Mouse (Mus musculus) E14TG2a.4 (cell line): ENCODE results near the gene Ggcx.

Experiments
- H3K27me3 ChIP-seq: 2 replicates; pipeline ENCODE4 v1.6.1; 2014; ENCODE audit warnings: low read length, control low read depth; ENCODE audit not compliant: insufficient read depth
- H3K36me3 ChIP-seq: 2 replicates; pipeline ENCODE4 v1.6.1; 2014; ENCODE audit warnings: low read length, control low read depth; ENCODE audit not compliant: insufficient read depth
- H3K4me1 ChIP-seq: replicated peaks from 2 replicates; pipeline ENCODE4 v1.6.1; 2014; ENCODE audit warnings: low read depth, low read length, control low read depth
- H3K4me3 ChIP-seq: replicated peaks from 2 replicates; pipeline ENCODE4 v1.5.1; 2014; ENCODE audit warnings: mild to moderate bottlenecking, low read length
- H3K9me3 ChIP-seq: 2 replicates; pipeline ENCODE4 v1.6.1; 2014; ENCODE audit warnings: low read length, control low read depth
- CTCF ChIP-seq: conservative IDR thresholded peaks from 2 replicates; pipeline ENCODE4 v1.5.1; 2014; ENCODE audit warnings: low read length
- NANOG ChIP-seq: IDR thresholded peaks from 2 replicates; pipeline ENCODE4 v1.6.1; 2014; ENCODE audit warnings: borderline replicate concordance, low read length, mixed read lengths
- POU5F1 ChIP-seq: IDR thresholded peaks from 2 replicates; pipeline ENCODE4 v1.6.1; 2014; ENCODE audit warnings: low read length, borderline replicate concordance

Ggcx gene

GRCm38 (mm10) chr6:72383952-72384351 is 30.2 kb upstream of the Ggcx start:
- H3K36me3 ChIP-seq = no peaks in the 10 kb centered on the region
- no peaks in the 10 kb centered on the region for H3K9me3 ChIP-seq
- H3K27me3 ChIP-seq = peaks cover 58% of the 10 kb centered on the region
- no peak overlapping the region for H3K4me3 ChIP-seq
- TF ChIP-seq CTCF (no peak), NANOG (no peak), POU5F1 (no peak)
- H3K4me1 ChIP-seq = peaks cover 9% of the 10 kb centered on the region; the same call in 1 of the 2 replicates

GRCm38 (mm10) chr6:72385258-72385657 is 28.9 kb upstream of the Ggcx start:
- H3K36me3 ChIP-seq = no peaks in the 10 kb centered on the region
- no peaks in the 10 kb centered on the region for H3K9me3 ChIP-seq
- H3K4me3 ChIP-seq = no peak overlapping the region
- peaks cover 52% of the 10 kb centered on the region for H3K27me3 ChIP-seq
- peaks cover 13% of the 10 kb centered on the region for H3K4me1 ChIP-seq
- TF ChIP-seq CTCF (no peak), NANOG (no peak), POU5F1 (no peak)

DNA sequence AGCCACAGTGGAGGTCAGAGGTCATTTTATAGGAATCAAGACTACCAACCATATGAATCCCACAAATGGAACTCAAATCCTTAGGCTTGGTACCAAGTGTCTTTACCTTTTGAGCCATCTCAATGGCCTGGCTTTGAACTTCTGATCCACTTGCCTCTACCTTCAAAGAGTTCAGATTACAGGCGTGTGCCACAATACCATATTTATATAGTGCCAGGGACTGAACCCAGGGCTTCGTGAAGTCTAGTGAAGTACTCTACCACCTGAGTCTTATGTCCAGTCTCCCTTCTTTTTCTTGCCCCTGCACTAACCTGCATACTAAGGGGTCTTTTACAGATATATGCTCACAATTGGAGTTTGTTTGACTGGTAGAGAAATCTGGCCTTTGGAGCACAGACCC is 27.5 kb upstream of the Ggcx start:
- Histone ChIP-seq H3K9me3 (no peaks in the 10 kb centered on the region), H3K4me1 (peaks cover 24% of the 10 kb centered on the region), H3K4me3 (no peak overlapping the region), H3K36me3 (no peaks in the 10 kb centered on the region), H3K27me3 (peaks cover 40% of the 10 kb centered on the region)
- TF ChIP-seq CTCF (no peak), POU5F1 (no peak), NANOG (no peak)

- TF ChIP-seq NANOG = no peak
- no peak for TF ChIP-seq POU5F1
- TF ChIP-seq CTCF = no peak
- peaks cover 24% of the 10 kb centered on the region for H3K4me1 ChIP-seq
- H3K9me3 ChIP-seq = no peaks in the 10 kb centered on the region
- no peaks in the 10 kb centered on the region for H3K36me3 ChIP-seq
- H3K27me3 ChIP-seq = peaks cover 31% of the 10 kb centered on the region
- H3K4me3 ChIP-seq = no peak overlapping the region
Observed at GRCm38 (mm10) chr6:72387816-72388215, 26.3 kb upstream of the Ggcx start.

- peaks cover 27% of the 10 kb centered on the region for H3K27me3 ChIP-seq
- TF ChIP-seq NANOG = no peak
- no peak for TF ChIP-seq POU5F1
- TF ChIP-seq CTCF = no peak
- peaks cover 24% of the 10 kb centered on the region for H3K4me1 ChIP-seq
- H3K4me3 ChIP-seq = no peak overlapping the region
- H3K9me3 ChIP-seq = no peaks in the 10 kb centered on the region
- no peaks in the 10 kb centered on the region for H3K36me3 ChIP-seq
Observed at GRCm38 (mm10) chr6:72388266-72388665, 25.8 kb upstream of the Ggcx start.

GRCm38 (mm10) chr6:72388791-72389329 is 25.2 kb upstream of the Ggcx start:
- no peak for TF ChIP-seq NANOG
- Histone ChIP-seq H3K9me3 (no peaks in the 10 kb centered on the region), H3K27me3 (peaks cover 24% of the 10 kb centered on the region), H3K4me3 (no peak overlapping the region), H3K36me3 (no peaks in the 10 kb centered on the region), H3K4me1 (peaks cover 24% of the 10 kb centered on the region)

GRCm38 (mm10) chr6:72389471-72389940 is 24.6 kb upstream of the Ggcx start:
- TF ChIP-seq POU5F1 (no peak), NANOG (no peak), CTCF (no peak)
- Histone ChIP-seq H3K9me3 (no peaks in the 10 kb centered on the region), H3K36me3 (no peaks in the 10 kb centered on the region), H3K27me3 (peaks cover 24% of the 10 kb centered on the region), H3K4me1 (peaks cover 24% of the 10 kb centered on the region), H3K4me3 (peak overlapping the region; percentile 76)

DNA sequence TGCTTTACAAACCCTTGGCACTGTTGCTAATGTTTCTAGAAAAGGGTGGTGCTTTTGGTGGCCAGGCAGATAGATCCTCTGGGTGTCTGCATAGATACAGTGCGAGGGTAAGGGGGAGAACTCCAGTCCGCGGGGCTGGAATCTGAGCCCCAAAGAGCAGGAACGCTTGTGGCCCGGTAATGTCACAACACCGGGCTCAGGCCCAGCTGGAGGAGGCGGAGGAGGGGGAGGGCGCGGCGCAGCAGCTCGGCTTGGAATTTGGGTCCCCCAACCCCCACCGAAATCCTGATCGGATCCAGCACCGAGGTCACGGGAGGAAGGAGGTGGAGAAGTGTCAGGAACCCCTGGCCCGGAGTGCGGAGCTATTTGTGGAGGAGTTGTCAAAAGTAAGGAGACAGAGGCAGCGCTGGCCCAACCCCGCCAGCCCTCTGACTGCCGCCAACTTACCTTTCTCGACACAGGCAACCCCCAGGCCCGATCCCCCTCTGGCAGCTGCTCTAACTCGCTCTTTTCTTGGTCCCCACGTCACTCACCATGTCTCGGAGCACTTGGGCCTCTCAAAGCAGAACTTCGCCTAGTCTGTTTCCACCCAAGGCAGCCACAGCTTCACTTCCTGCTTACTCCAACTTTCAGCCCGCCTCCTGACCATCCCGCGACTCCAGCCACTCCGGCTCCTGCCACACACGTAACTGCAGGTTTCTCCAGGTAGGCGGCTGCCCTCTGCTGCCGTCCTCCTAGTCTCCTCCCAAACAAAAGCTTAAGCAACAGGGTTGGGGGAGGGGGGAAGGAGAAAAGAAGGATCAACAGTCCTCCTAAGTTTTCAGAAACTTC is 24.0 kb upstream of the Ggcx start, which contains the start of gene Vamp8:
Gene Vamp8, minus strand, starts transcription at position 763 of the 831 bp plus-strand sequence.
- peak within 1 kb of the TSS; percentile 76 for H3K4me3 ChIP-seq

More for the DNA sequence above, 24.0 kb upstream of the Ggcx start, which contains the start of gene Vamp8:
- Histone ChIP-seq H3K27me3 (peaks cover 23% of the 10 kb centered on the region), H3K4me1 (peaks cover 24% of the 10 kb centered on the region), H3K9me3 (no peaks in the 10 kb centered on the region), H3K36me3 (no peaks in the 10 kb centered on the region)
- TF ChIP-seq NANOG (no peak), CTCF (no peak), POU5F1 (no peak)
